Mouse (Mus musculus) spleen, adult 2 months (tissue): ENCODE data around the gene Ube2v1.

ENCODE experiments used
- CTCF ChIP-seq: fragments of 200-500 bp; IDR thresholded peaks from 2 replicates; pipeline ENCODE4 v1.5.1; 2011; ENCODE audit warnings: mild to moderate bottlenecking, inconsistent platforms; ENCODE audit not compliant: insufficient read depth, insufficient read length, insufficient replicate concordance; ENCODE audit errors: extremely low read depth
- POLR2A ChIP-seq: fragments of 200-500 bp; IDR thresholded peaks from 2 replicates; pipeline ENCODE4 v1.6.1; 2011; ENCODE audit warnings: low read depth, low read length, inconsistent platforms

DNA sequence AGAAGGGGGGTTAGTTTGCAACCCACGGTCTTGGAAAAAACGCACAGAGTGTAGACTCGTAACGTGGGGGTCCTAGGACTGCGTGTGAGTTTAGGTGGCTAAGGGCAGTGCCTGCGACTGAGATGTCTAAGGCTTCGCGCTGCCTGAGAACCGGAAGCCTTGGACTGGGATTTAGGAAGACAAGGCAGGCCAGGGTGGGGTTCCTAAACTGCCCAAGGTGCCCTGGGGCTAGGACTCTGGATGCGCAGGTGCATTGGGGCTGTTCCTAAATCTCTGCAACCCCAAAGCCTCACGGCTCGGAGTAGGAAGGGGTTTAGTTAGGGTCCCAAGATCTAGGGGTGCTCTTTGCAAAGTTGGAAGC is 28.7 kb upstream of the Ube2v1 start:
- TF ChIP-seq POLR2A (no peak), CTCF (no peak)
